ENCODE assay signal across 1 mouse cellular context in the genomic region with DNA sequence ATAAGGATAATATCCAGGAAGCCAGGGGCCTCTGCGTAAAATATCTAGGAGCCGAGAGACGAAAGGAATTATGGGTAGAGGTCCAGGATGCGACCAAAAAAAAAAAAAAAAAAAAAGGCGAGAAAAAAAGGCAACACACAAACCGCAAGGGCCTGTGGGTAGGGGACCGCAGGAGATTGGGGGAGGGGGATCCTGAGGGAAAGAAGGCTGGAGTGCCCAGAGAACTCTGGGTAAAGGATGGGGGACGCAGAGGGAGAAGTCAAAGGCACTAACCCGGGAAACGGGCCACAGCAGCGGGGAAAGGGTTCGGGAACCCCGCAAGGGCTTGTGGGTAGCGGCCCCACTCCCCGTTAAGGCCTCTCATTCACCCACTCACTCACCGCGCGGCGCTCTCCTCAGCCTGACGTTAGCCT.
TF ChIP-seq lines count a peak whose summit lies in the region.

No protein-coding gene starts in this region.

TF ChIP-seq in MEL, 35 proteins besides CTCF, POLR2A, EP300 and RAD21 (continued from another document):
- peak; percentile 14; the same call in 1 of the 2 replicates for TF ChIP-seq CHD2 (IDR thresholded peaks at IDR 0.05; ENCODE audit: low read length)
- TF ChIP-seq ELF1 (IDR thresholded peaks at IDR 0.05; ENCODE audit: low read depth, low read length), result 0 out of 2 replicates have a peak, but pooled peaks have one; percentile 32
- TF ChIP-seq JUND (IDR thresholded peaks at IDR 0.05; ENCODE audit: low read depth, low read length), result no peak
- 0 out of 2 replicates have a peak, but pooled peaks have one; percentile 64 for TF ChIP-seq CHD1 (IDR thresholded peaks at IDR 0.05; ENCODE audit: low read depth, low read length)
- no peak for TF ChIP-seq MAFK (IDR thresholded peaks at IDR 0.05; ENCODE audit: borderline replicate concordance, low read depth, low read length)
- TF ChIP-seq TCF12 (IDR thresholded peaks at IDR 0.05; ENCODE audit: low read depth, low read length), result no peak
- TF ChIP-seq SIN3A (IDR thresholded peaks at IDR 0.05; ENCODE audit: low read length), result peak; percentile 58
- TF ChIP-seq MYC (IDR thresholded peaks at IDR 0.05; ENCODE audit: low read depth, low read length), result no peak
- TF ChIP-seq NRF1 (IDR thresholded peaks at IDR 0.05; ENCODE audit: insufficient read depth, low read depth, low read length, poor library complexity, severe bottlenecking), result no peak
